Mouse (Mus musculus) megakaryocyte, embryonic 14.5 days (primary cell): ENCODE data around the gene Ifi203. TPM values are rescaled to one million over a fixed set of nuclear protein-coding genes. Genes with fewer than 3 reads are reported as not detected.

Experiments used
- polyA plus RNA-seq: library from polyadenylated mRNA; stranded (reverse); fragments of >175 nt; gene quantifications from 2 replicates; pipeline ENCODE4 v1.2.3, GENCODE M21; 2012; ENCODE audit warnings: low replicate concordance; ENCODE audit not compliant: insufficient read depth

Gene Ifi203
- polyA plus RNA-seq, 1 experiment, result 2.3 TPM

Other genes with a start within 250 kb of the Ifi203 start
- gene Ifi207, start 200.9 kb downstream of the Ifi203 start, polyA plus RNA-seq, result 2.0 TPM in 1 of 2 replicates, not detected in the other
- gene Ifi204, start 175.7 kb downstream of the Ifi203 start, polyA plus RNA-seq, result 0.43 TPM in 1 of 2 replicates, not detected in the other
- gene Ifi211, start 29.6 kb downstream of the Ifi203 start, polyA plus RNA-seq, result 0.25 TPM in 1 of 2 replicates, not detected in the other
- gene Mndal, start 181 bp downstream of the Ifi203 start, polyA plus RNA-seq, result 4.0 TPM in 1 of 2 replicates, not detected in the other
- 0.16 TPM in 1 of 2 replicates, not detected in the other for gene Ifi202b, start 40.1 kb upstream of the Ifi203 start, polyA plus RNA-seq
- gene Ifi205, start 89.1 kb upstream of the Ifi203 start, polyA plus RNA-seq, result not detected in 2 replicates
- gene Olfr433, start 98.0 kb upstream of the Ifi203 start, polyA plus RNA-seq, result not detected in 2 replicates
- gene Olfr432, start 106.5 kb upstream of the Ifi203 start, polyA plus RNA-seq, result not detected in 2 replicates
- gene Olfr430, start 123.9 kb upstream of the Ifi203 start, polyA plus RNA-seq, result not detected in 2 replicates
- not detected in 2 replicates for gene Olfr429, start 141.7 kb upstream of the Ifi203 start, polyA plus RNA-seq
- gene Olfr427, start 154.2 kb upstream of the Ifi203 start, polyA plus RNA-seq, result not detected in 2 replicates
- gene Olfr231, start 178.5 kb upstream of the Ifi203 start, polyA plus RNA-seq, result not detected in 2 replicates
- not detected in 2 replicates for gene Olfr424, start 188.8 kb upstream of the Ifi203 start, polyA plus RNA-seq
- gene Olfr420, start 213.0 kb upstream of the Ifi203 start, polyA plus RNA-seq, result not detected in 2 replicates
- 0.11 TPM in 1 of 2 replicates, not detected in the other for gene Spta1, start 230.1 kb upstream of the Ifi203 start, polyA plus RNA-seq